Mouse (Mus musculus) embryonic facial prominence, embryonic 11.5 days (tissue): ENCODE results near the gene Gm21988. TPM values are rescaled to one million over a fixed set of nuclear protein-coding genes. Genes with fewer than 3 reads are reported as not detected.

Source experiments
- ATAC-seq: fragments of 200-750 bp; cut with Nextera tagmentation; replicated peaks from 2 replicates; pipeline ENCODE4 v1.8.0; 2017; ENCODE audit warnings: low read depth; ENCODE audit not compliant: insufficient number of reproducible peaks, low FRiP score, low TSS enrichment
- DNase-seq: peaks from one replicate; pipeline ENCODE4 v3.0.0-alpha.2; 2015; ENCODE audit warnings: low spot score
- H3K27ac ChIP-seq: fragments of 300-500 bp; sonication (generic); replicated peaks from 2 replicates; pipeline ENCODE4 v1.5.1; 2014; ENCODE audit warnings: mild to moderate bottlenecking, low read depth, low read length, control low read depth
- H3K27me3 ChIP-seq: fragments of 300-500 bp; sonication (generic); 2 replicates; pipeline ENCODE4 v1.6.1; 2014; ENCODE audit warnings: mild to moderate bottlenecking, low read length, moderate library complexity, mixed read lengths; ENCODE audit not compliant: control insufficient read depth, insufficient read depth
- H3K36me3 ChIP-seq: fragments of 300-500 bp; sonication (generic); replicated peaks from 2 replicates; pipeline ENCODE4 v1.6.1; 2014; ENCODE audit warnings: low read depth, mild to moderate bottlenecking, low read length, moderate library complexity, mixed read lengths; ENCODE audit not compliant: control insufficient read depth, insufficient read depth
- H3K4me1 ChIP-seq: fragments of 300-500 bp; sonication (generic); 2 replicates; pipeline ENCODE4 v1.6.1; 2014; ENCODE audit warnings: low read length, mixed read lengths; ENCODE audit not compliant: control insufficient read depth, insufficient read depth
- H3K4me2 ChIP-seq: fragments of 300-500 bp; sonication (generic); 2 replicates; pipeline ENCODE4 v1.6.1; 2014; ENCODE audit warnings: low read depth, mild to moderate bottlenecking, control low read depth, low read length, moderate library complexity
- H3K4me3 ChIP-seq: fragments of 300-500 bp; sonication (generic); 2 replicates; pipeline ENCODE4 v1.5.1; 2014; ENCODE audit warnings: low read depth, low read length, control low read depth
- H3K9ac ChIP-seq: fragments of 300-500 bp; sonication (generic); replicated peaks from 2 replicates; pipeline ENCODE4 v1.6.1; 2014; ENCODE audit warnings: mild to moderate bottlenecking, control low read depth, low read length
- H3K9me3 ChIP-seq: fragments of 300-500 bp; sonication (generic); replicated peaks from 2 replicates; pipeline ENCODE4 v1.6.1; 2016; ENCODE audit warnings: mild to moderate bottlenecking, low read length, inconsistent platforms, mixed read lengths; ENCODE audit not compliant: control insufficient read depth
- WGBS: fragments of 180-500 bp; shearing (Covaris S2); extraction: QIAGEN DNeasy Blood & Tissue Kit; methylation state at CpG from one replicate; pipeline ENCODE4 v1.1.7; 2014; 5-methylcytosine and 5-hydroxymethylcytosine counted together
- polyA plus RNA-seq: library from polyadenylated mRNA; unstranded; fragments of >200 nt; fragmentation: Nextera tagmentation; extraction: Ambion mirVana; gene quantifications from 2 replicates; pipeline ENCODE4 v1.2.1, GENCODE M21; 2014

The Gm21988 gene
- polyA plus RNA-seq = 7.5 and 9.1 TPM in 2 replicates

GRCm38 (mm10) chr11:70239541-70240279 is at the start of gene Gm21988, which contains the start of gene Rnasek:
Gene Gm21988, minus strand, starts transcription at chr11:70239830.
Gene Rnasek, minus strand, starts transcription at chr11:70239842.
- H3K27me3 ChIP-seq = no peaks in the 10 kb centered on the region
- H3K4me1 ChIP-seq = no peaks in the 10 kb centered on the region; the same call in 1 of the 2 replicates
- peak within 1 kb of the TSS; percentile 91 for H3K4me2 ChIP-seq
- ATAC-seq = peak; percentile 17; the same call in 1 of the 2 replicates
- no peaks in the 10 kb centered on the region for H3K36me3 ChIP-seq
- under 1% methylated on average over 33 of the region's 35 CpGs for WGBS
- peak; percentile 91 for DNase-seq
- H3K27ac ChIP-seq = peak within 1 kb of the TSS; percentile 28; the same call in 1 of the 2 replicates
- peak within 1 kb of the TSS; percentile 88 for H3K9ac ChIP-seq
- no peaks in the 10 kb centered on the region for H3K9me3 ChIP-seq
- peak within 1 kb of the TSS; percentile 87 for H3K4me3 ChIP-seq

DNA sequence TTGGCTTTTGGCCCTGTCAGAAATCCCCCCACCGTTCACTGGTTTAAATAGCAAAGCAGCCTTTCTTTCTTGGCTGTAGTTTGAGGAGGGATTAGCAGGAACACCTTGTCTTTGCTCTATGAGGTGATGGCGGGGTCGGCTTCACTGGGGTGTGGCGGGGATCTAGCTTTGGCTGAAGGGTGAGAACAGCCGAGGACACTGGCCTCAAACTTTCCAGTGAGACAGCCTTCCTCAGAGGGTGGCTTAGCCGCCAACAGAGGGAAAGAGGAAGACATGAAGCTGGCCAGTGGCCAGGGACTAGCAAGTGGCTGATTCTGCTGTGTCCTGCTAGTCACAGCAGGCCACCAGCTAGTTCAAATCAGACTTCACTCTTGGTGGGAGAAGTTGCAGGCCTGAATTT is 49.6 kb upstream of the Gm21988 start:
- ATAC-seq = no peak
- DNase-seq = no peak
- no peaks in the 10 kb centered on the region for H3K27me3 ChIP-seq
- no peak overlapping the region for H3K9ac ChIP-seq
- H3K36me3 ChIP-seq = no peaks in the 10 kb centered on the region
- H3K27ac ChIP-seq = no peak overlapping the region
- 32% methylated on average over 6 of the region's 6 CpGs for WGBS
- H3K9me3 ChIP-seq = no peaks in the 10 kb centered on the region
- H3K4me3 ChIP-seq = no peak overlapping the region
- H3K4me2 ChIP-seq = no peak overlapping the region
- H3K4me1 ChIP-seq = no peaks in the 10 kb centered on the region

DNA sequence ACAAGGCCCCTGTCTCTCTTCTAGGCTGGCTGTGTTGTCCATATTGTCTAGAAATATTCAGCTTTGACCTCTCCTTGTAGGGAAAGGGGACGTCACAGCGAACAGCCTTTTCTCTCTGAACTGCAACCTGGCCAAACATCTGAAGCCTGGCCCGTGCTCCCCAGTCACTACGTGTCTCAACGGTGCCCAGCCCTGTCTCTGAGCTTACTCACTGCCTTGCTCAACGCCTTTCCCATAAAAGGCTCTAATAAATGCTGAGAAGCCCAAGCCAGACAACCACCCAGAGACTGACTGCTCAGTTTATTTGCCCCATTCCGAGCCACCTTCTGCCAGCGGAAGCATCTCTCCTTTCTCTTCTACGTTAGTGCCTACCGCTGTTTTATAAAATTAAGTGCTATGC is 48.5 kb upstream of the Gm21988 start:
- Histone ChIP-seq H3K9ac (no peak overlapping the region), H3K4me3 (no peak overlapping the region), H3K4me2 (no peak overlapping the region), H3K27me3 (no peaks in the 10 kb centered on the region), H3K9me3 (no peaks in the 10 kb centered on the region), H3K36me3 (no peaks in the 10 kb centered on the region), H3K4me1 (no peaks in the 10 kb centered on the region), H3K27ac (no peak overlapping the region)
- DNase-seq = no peak
- 87% methylated on average over 10 of the region's 10 CpGs for WGBS
- no peak for ATAC-seq

- H3K9ac ChIP-seq = no peak overlapping the region
- no peak overlapping the region for H3K4me3 ChIP-seq
- H3K27me3 ChIP-seq = no peaks in the 10 kb centered on the region
- no peak overlapping the region for H3K4me2 ChIP-seq
- no peaks in the 10 kb centered on the region for H3K9me3 ChIP-seq
- ATAC-seq (no peak), DNase-seq (no peak)
- no peaks in the 10 kb centered on the region for H3K36me3 ChIP-seq
- H3K27ac ChIP-seq = no peak overlapping the region
- WGBS = 83% methylated on average over 5 of the region's 5 CpGs
- no peaks in the 10 kb centered on the region for H3K4me1 ChIP-seq
Observed at GRCm38 (mm10) chr11:70285686-70286085, 46.1 kb upstream of the Gm21988 start.

DNA sequence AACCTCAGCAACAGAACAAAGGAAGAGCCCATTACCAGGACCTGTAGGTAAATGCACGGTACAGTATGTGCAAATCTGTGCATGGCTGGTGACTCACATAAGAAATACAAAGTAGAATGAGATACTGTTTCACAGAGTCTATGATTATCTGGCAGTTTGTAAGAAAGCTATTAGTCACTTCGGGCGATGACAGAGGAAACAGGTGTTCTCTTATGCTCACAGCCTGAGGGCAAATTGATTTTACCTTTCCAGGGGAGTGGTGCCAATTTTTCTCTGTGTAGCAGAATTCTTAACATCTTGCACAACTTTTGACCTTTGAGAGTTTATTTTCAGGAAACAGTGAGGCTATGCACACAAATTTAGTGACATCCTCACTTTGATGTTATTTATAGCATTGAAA is 45.1 kb upstream of the Gm21988 start:
- 73% methylated on average over 3 of the region's 3 CpGs for WGBS
- ATAC-seq (no peak), DNase-seq (no peak)
- Histone ChIP-seq H3K27me3 (no peaks in the 10 kb centered on the region), H3K4me2 (no peak overlapping the region), H3K4me3 (no peak overlapping the region), H3K9ac (no peak overlapping the region), H3K27ac (no peak overlapping the region), H3K36me3 (no peaks in the 10 kb centered on the region), H3K9me3 (no peaks in the 10 kb centered on the region), H3K4me1 (no peaks in the 10 kb centered on the region)

- no peak overlapping the region for H3K4me3 ChIP-seq
- no peak overlapping the region for H3K9ac ChIP-seq
- no peaks in the 10 kb centered on the region for H3K27me3 ChIP-seq
- WGBS = 84% methylated on average over 4 of the region's 4 CpGs
- ATAC-seq (no peak), DNase-seq (no peak)
- no peaks in the 10 kb centered on the region for H3K9me3 ChIP-seq
- H3K4me2 ChIP-seq = no peak overlapping the region
- no peak overlapping the region for H3K27ac ChIP-seq
- no peaks in the 10 kb centered on the region for H3K4me1 ChIP-seq
- no peaks in the 10 kb centered on the region for H3K36me3 ChIP-seq
Observed at GRCm38 (mm10) chr11:70283666-70284065, 44.0 kb upstream of the Gm21988 start.

DNA sequence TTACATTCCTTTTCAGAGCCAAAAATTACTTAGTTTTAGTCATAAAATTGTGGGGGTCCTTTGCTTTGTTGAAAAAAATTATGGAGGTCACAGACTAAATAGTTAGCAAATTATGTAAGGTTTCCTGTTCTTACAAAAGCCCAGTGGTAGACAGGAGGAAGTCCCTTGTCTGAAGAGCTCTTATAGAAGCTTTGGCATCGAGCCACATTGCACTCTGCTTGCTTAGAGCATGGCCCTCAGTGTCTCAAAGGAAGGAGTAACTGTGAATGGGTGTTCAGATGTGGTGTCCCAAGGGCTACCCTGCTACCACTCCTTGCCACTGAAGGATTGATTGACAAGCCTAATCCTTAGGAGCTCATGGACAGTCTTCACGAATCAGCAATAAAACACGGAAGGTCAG is 40.8 kb upstream of the Gm21988 start:
- Histone ChIP-seq H3K36me3 (no peaks in the 10 kb centered on the region), H3K9me3 (no peaks in the 10 kb centered on the region), H3K27me3 (no peaks in the 10 kb centered on the region), H3K4me1 (no peaks in the 10 kb centered on the region), H3K4me2 (no peak overlapping the region), H3K27ac (no peak overlapping the region), H3K9ac (no peak overlapping the region), H3K4me3 (no peak overlapping the region)
- DNase-seq (no peak), ATAC-seq (no peak)
- WGBS = 71% methylated on average over 3 of the region's 3 CpGs

GRCm38 (mm10) chr11:70278961-70279360 is 39.3 kb upstream of the Gm21988 start:
- DNase-seq = no peak
- Histone ChIP-seq H3K27ac (no peak overlapping the region), H3K4me2 (no peak overlapping the region), H3K36me3 (no peaks in the 10 kb centered on the region), H3K9me3 (no peaks in the 10 kb centered on the region), H3K27me3 (no peaks in the 10 kb centered on the region), H3K4me3 (no peak overlapping the region), H3K4me1 (no peaks in the 10 kb centered on the region), H3K9ac (no peak overlapping the region)
- WGBS = 89% methylated on average over 3 of the region's 3 CpGs
- ATAC-seq = no peak
